Mouse (Mus musculus) liver, embryonic 14.5 days (tissue): ENCODE results near the gene Cux2.

Experiments used
- CTCF ChIP-seq: IDR thresholded peaks from 2 replicates; pipeline ENCODE4 v1.5.1; 2016; ENCODE audit warnings: antibody characterized with exemption, low read depth, control low read depth
- EP300 ChIP-seq: IDR thresholded peaks from 2 replicates; pipeline ENCODE4 v1.6.1; 2016; ENCODE audit warnings: antibody characterized with exemption, low read depth

- TF ChIP-seq CTCF, result no peak
- TF ChIP-seq EP300, result no peak
Measured at GRCm38 (mm10) chr5:122081471-122081870, 31.6 kb upstream of the Cux2 start.
